Mouse (Mus musculus) embryonic facial prominence, embryonic 14.5 days (tissue): ENCODE results near the gene Hsd17b2. TPM values are rescaled to one million over a fixed set of nuclear protein-coding genes. Genes with fewer than 3 reads are reported as not detected.
A peak's percentile ranks its signal among the peaks of the same experiment; 100 is the strongest.

Experiments
- ATAC-seq: fragments of 200-750 bp; cut with Nextera tagmentation; 2 replicates; pipeline ENCODE4 v1.8.0; 2017; ENCODE audit warnings: low read depth, moderate number of reproducible peaks, moderate TSS enrichment
- DNase-seq: peaks from one replicate; pipeline ENCODE4 v3.0.0-alpha.2; 2015; ENCODE audit warnings: low spot score
- H3K27ac ChIP-seq: fragments of 300-500 bp; sonication (generic); replicated peaks from 2 replicates; pipeline ENCODE4 v1.5.1; 2014; ENCODE audit warnings: low read depth, mild to moderate bottlenecking, low read length, moderate library complexity
- H3K27me3 ChIP-seq: fragments of 300-500 bp; sonication (generic); replicated peaks from 2 replicates; pipeline ENCODE4 v1.6.1; 2014; ENCODE audit warnings: low read length; ENCODE audit not compliant: control insufficient read depth, insufficient read depth
- H3K36me3 ChIP-seq: fragments of 300-500 bp; sonication (generic); 2 replicates; pipeline ENCODE4 v1.6.1; 2014; ENCODE audit warnings: low read length, mixed read lengths; ENCODE audit not compliant: control insufficient read depth, insufficient read depth
- H3K4me1 ChIP-seq: fragments of 300-500 bp; sonication (generic); 2 replicates; pipeline ENCODE4 v1.6.1; 2014; ENCODE audit warnings: antibody characterized with exemption, low read length; ENCODE audit not compliant: control insufficient read depth, insufficient read depth
- H3K4me2 ChIP-seq: fragments of 300-500 bp; sonication (generic); 2 replicates; pipeline ENCODE4 v1.6.1; 2014; ENCODE audit warnings: low read depth, mild to moderate bottlenecking, low read length, moderate library complexity, mixed read lengths
- H3K4me3 ChIP-seq: fragments of 300-500 bp; sonication (generic); 2 replicates; pipeline ENCODE4 v1.5.1; 2014; ENCODE audit warnings: low read depth, mild to moderate bottlenecking, low read length
- H3K9ac ChIP-seq: fragments of 300-500 bp; sonication (generic); 2 replicates; pipeline ENCODE4 v1.6.1; 2014; ENCODE audit warnings: low read depth, mild to moderate bottlenecking, low read length, moderate library complexity, mixed read lengths
- H3K9me3 ChIP-seq: fragments of 300-500 bp; sonication (generic); 2 replicates; pipeline ENCODE4 v1.6.1; 2016; ENCODE audit warnings: low read length; ENCODE audit not compliant: control insufficient read depth
- WGBS: fragments of 180-500 bp; shearing (Covaris S2); extraction: QIAGEN DNeasy Blood & Tissue Kit; methylation state at CpG from one replicate; pipeline ENCODE4 v1.1.7; 2014; 5-methylcytosine and 5-hydroxymethylcytosine counted together
- polyA plus RNA-seq: library from polyadenylated mRNA; unstranded; fragments of >200 nt; fragmentation: Nextera tagmentation; extraction: Ambion mirVana; gene quantifications from 2 replicates; pipeline ENCODE4 v1.2.1, GENCODE M21; 2014

The Hsd17b2 gene
- 1.2 and 1.3 TPM in 2 replicates for polyA plus RNA-seq

GRCm38 (mm10) chr8:117701859-117702258 lies at the start of gene Hsd17b2:
Gene Hsd17b2, plus strand, starts transcription at chr8:117701904.
- no peaks in the 10 kb centered on the region for H3K9me3 ChIP-seq
- no peak for ATAC-seq
- no peak for DNase-seq
- H3K4me1 ChIP-seq = no peaks in the 10 kb centered on the region
- no peak within 1 kb of the TSS for H3K9ac ChIP-seq
- no peaks in the 10 kb centered on the region for H3K27me3 ChIP-seq
- no peak within 1 kb of the TSS for H3K27ac ChIP-seq
- no peak within 1 kb of the TSS for H3K4me2 ChIP-seq
- 30% methylated on average over 10 of the region's 13 CpGs for WGBS
- H3K4me3 ChIP-seq = no peak within 1 kb of the TSS
- no peaks in the 10 kb centered on the region for H3K36me3 ChIP-seq

- H3K4me1 ChIP-seq = no peaks in the 10 kb centered on the region
- no peak for DNase-seq
- H3K36me3 ChIP-seq = no peaks in the 10 kb centered on the region
- H3K9ac ChIP-seq = no peak overlapping the region
- H3K27me3 ChIP-seq = no peaks in the 10 kb centered on the region
- 0 out of 2 replicates have a peak, but pooled peaks cover 2% of the 10 kb centered on the region for H3K9me3 ChIP-seq
- WGBS = 80% methylated on average over 1 of the region's 1 CpGs
- H3K27ac ChIP-seq = no peak overlapping the region
- no peak overlapping the region for H3K4me3 ChIP-seq
- H3K4me2 ChIP-seq = no peak overlapping the region
- ATAC-seq = no peak
Measured at GRCm38 (mm10) chr8:117652318-117652717, 49.4 kb upstream of the Hsd17b2 start.

- H3K36me3 ChIP-seq = no peaks in the 10 kb centered on the region
- no peak overlapping the region for H3K4me3 ChIP-seq
- peaks cover 13% of the 10 kb centered on the region; the same call in 1 of the 2 replicates for H3K4me1 ChIP-seq
- H3K9me3 ChIP-seq = no peaks in the 10 kb centered on the region
- 70% methylated on average over 7 of the region's 7 CpGs for WGBS
- H3K4me2 ChIP-seq = no peak overlapping the region
- DNase-seq = no peak
- no peak for ATAC-seq
- H3K9ac ChIP-seq = no peak overlapping the region
- no peaks in the 10 kb centered on the region for H3K27me3 ChIP-seq
- H3K27ac ChIP-seq = no peak overlapping the region
Measured at GRCm38 (mm10) chr8:117658990-117659389, 42.7 kb upstream of the Hsd17b2 start.

- H3K27ac ChIP-seq = no peak overlapping the region; the same call in 1 of the 2 replicates
- WGBS = 26% methylated on average over 11 of the region's 11 CpGs
- no peaks in the 10 kb centered on the region for H3K9me3 ChIP-seq
- H3K9ac ChIP-seq = no peak overlapping the region
- DNase-seq = peak; percentile 88
- H3K4me1 ChIP-seq = peaks cover 13% of the 10 kb centered on the region; the same call in 1 of the 2 replicates
- no peak overlapping the region for H3K4me3 ChIP-seq
- no peaks in the 10 kb centered on the region for H3K27me3 ChIP-seq
- ATAC-seq = peak; percentile 91
- peak overlapping the region; percentile 16; the same call in 1 of the 2 replicates for H3K4me2 ChIP-seq
- H3K36me3 ChIP-seq = no peaks in the 10 kb centered on the region
Measured at GRCm38 (mm10) chr8:117660358-117661031, 41.2 kb upstream of the Hsd17b2 start.

GRCm38 (mm10) chr8:117667349-117668124 lies 34.2 kb upstream of the Hsd17b2 start:
- Histone ChIP-seq H3K4me2 (no peak overlapping the region), H3K9ac (no peak overlapping the region), H3K9me3 (no peaks in the 10 kb centered on the region), H3K4me1 (no peaks in the 10 kb centered on the region), H3K27ac (no peak overlapping the region), H3K36me3 (no peaks in the 10 kb centered on the region), H3K4me3 (no peak overlapping the region), H3K27me3 (no peaks in the 10 kb centered on the region)
- WGBS = 71% methylated on average over 13 of the region's 13 CpGs
- no peak for ATAC-seq
- DNase-seq = no peak

GRCm38 (mm10) chr8:117670461-117670860 lies 31.2 kb upstream of the Hsd17b2 start:
- no peaks in the 10 kb centered on the region; the same call in 1 of the 2 replicates for H3K27me3 ChIP-seq
- H3K4me3 ChIP-seq = no peak overlapping the region
- no peaks in the 10 kb centered on the region for H3K9me3 ChIP-seq
- no peak overlapping the region for H3K9ac ChIP-seq
- 10% methylated on average over 11 of the region's 11 CpGs for WGBS
- no peaks in the 10 kb centered on the region for H3K36me3 ChIP-seq
- H3K4me1 ChIP-seq = no peaks in the 10 kb centered on the region
- no peak overlapping the region for H3K27ac ChIP-seq
- 0 out of 2 replicates have a peak overlapping the region, but pooled peaks have one; percentile 20 for H3K4me2 ChIP-seq
- ATAC-seq (no peak), DNase-seq (no peak)

DNA sequence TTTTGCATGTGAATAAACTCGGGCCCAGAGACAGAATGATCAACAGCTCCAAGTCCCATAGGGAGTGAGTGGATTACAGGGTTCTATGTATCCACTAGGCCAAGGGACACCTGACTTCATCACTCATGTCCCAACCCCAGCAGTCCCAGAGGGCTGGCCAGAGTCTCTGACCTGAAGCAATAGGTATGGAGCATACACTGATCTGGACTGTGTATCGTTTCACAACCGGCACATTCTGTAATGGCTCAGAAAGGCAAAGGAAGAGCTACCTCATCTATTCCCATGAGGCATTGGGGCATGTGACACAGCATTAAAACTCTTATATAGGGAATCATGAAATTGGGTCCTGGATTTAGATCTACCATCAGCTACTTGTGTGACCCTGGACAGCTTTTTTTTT lies 29.1 kb upstream of the Hsd17b2 start:
- no peak overlapping the region for H3K4me3 ChIP-seq
- 87% methylated on average over 3 of the region's 3 CpGs for WGBS
- no peaks in the 10 kb centered on the region for H3K4me1 ChIP-seq
- no peaks in the 10 kb centered on the region for H3K9me3 ChIP-seq
- H3K36me3 ChIP-seq = no peaks in the 10 kb centered on the region
- H3K4me2 ChIP-seq = no peak overlapping the region
- no peak for DNase-seq
- ATAC-seq = no peak
- H3K9ac ChIP-seq = no peak overlapping the region
- H3K27ac ChIP-seq = no peak overlapping the region
- no peaks in the 10 kb centered on the region; the same call in 1 of the 2 replicates for H3K27me3 ChIP-seq

DNA sequence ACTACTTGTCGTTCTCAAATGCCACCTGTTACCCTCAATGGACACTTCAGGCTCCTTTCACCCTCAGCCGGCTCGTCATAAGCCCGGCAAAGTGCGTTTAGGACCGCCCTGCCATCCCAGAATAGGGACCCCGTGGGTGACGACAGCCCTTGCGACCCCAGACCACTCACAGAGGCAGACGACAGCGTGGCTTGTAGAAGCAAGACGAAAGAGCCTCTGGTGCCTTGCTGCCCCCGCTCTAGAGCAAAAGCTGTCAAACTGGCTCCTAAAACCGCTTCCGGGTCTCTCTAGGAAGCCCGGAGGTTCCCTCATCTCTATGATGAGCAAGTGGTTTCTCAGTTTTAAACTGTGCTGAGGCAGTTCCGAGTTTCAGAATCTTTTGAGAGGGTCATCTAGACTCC lies 28.3 kb upstream of the Hsd17b2 start, which contains the start of gene Sdr42e1:
Gene Sdr42e1, minus strand, starts transcription at position 260 of the 401 bp plus-strand sequence.
- Histone ChIP-seq H3K36me3 (no peaks in the 10 kb centered on the region), H3K4me3 (peak within 1 kb of the TSS; percentile 46), H3K27ac (no peak within 1 kb of the TSS), H3K9ac (peak within 1 kb of the TSS; percentile 63), H3K9me3 (no peaks in the 10 kb centered on the region), H3K4me2 (peak within 1 kb of the TSS; percentile 65), H3K4me1 (no peaks in the 10 kb centered on the region), H3K27me3 (no peaks in the 10 kb centered on the region; the same call in 1 of the 2 replicates)
- peak; percentile 69 for DNase-seq
- WGBS = 13% methylated on average over 17 of the region's 17 CpGs
- no peak for ATAC-seq
